Mouse (Mus musculus) spleen, postnatal 14 days (tissue): ENCODE measurements around the gene Gm20683.
"Not testable (repeated sequence)": the region's sequence is repeated elsewhere in the genome, so short reads cannot be mapped to it uniquely, and the experiment has no call there.

ENCODE experiments used
- DNase-seq, 2 experiments: peaks; one replicate each; pipeline ENCODE4 v3.0.0; 2021 to 2022; ENCODE audit warnings: low spot score in 2 of 2

Gene Gm20683

DNA sequence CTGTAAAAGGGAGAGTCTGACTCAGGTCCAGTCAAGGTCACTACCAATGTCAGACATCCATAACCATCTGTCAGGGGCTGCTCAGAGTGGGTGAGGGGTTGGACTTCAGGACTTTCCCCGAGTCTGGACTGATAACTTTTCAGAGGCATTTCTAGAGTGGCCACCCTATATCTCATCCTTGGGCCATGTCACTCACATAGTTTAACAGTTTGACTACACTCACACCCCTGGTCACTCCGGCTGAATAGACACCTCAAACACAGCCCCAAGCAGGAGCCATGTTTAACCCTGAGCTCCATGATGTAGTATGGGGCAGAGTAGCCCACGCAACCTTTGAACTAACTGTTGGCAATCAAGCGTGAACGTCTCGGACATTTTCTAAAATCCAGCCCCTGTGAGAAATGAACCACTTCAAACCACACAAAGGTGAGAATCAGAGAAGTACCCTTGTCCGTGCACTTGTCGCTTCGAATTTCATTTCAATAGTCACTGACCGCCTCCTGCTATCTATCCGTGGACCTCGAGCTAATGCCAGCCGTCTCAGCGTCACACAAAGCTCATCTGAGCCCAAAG is 32.7 kb upstream of the Gm20683 start:
- DNase-seq, result no peak

- DNase-seq, result no peak
These were observed 32.0 kb upstream of the Gm20683 start for GRCm38 (mm10) chr17:25873405-25874147.

DNA sequence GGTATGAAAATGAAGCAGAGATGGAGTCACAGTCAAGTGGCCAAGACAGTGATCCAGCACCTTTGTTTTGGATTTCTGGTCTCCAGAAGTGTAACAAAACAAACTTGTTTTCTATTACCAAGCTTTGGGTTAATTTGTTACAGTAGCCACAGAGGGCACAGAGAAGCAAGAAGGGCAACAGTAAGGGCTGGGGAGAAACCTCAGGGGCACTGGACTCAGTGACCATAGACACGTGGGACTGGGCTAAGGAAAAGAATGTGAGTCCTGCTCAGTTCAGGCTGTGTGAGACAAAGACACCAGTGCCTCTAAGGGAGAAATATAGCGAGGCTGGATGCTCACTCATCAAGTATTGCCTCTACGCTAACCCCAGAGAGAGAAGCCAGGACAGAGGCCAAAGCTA is 31.1 kb upstream of the Gm20683 start:
- no peak for DNase-seq

- DNase-seq, result not testable (repeated sequence)
These were observed 30.0 kb upstream of the Gm20683 start for GRCm38 (mm10) chr17:25871566-25871965.

GRCm38 (mm10) chr17:25869954-25870353 is 28.4 kb upstream of the Gm20683 start:
- DNase-seq, result no peak

DNA sequence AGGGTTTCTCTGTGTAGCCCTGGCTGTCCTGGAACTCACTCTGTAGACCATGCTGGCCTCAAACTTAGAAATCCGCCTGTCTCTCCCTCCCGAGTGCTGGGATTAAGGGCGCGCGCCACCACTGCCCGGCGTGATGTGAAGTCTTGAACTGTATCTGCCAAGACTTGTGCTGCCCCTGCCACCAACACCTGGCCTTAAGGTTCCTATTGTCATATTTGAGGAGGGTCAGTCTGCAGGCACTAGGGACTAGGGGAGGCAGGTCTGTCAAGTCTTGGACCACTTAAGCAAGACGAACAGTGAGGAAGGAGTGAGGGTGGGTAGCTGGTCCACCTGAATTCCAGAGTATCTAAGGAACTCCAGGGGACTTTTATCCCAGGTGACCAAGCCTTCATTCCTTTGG is 27.9 kb upstream of the Gm20683 start:
- no peak for DNase-seq

- peak; percentile 44 to 45 for DNase-seq
These were observed 27.1 kb upstream of the Gm20683 start, which contains the start of gene Mcrip2 for GRCm38 (mm10) chr17:25868601-25869191. Gene Mcrip2 (minus strand): TSS chr17:25868764.

DNA sequence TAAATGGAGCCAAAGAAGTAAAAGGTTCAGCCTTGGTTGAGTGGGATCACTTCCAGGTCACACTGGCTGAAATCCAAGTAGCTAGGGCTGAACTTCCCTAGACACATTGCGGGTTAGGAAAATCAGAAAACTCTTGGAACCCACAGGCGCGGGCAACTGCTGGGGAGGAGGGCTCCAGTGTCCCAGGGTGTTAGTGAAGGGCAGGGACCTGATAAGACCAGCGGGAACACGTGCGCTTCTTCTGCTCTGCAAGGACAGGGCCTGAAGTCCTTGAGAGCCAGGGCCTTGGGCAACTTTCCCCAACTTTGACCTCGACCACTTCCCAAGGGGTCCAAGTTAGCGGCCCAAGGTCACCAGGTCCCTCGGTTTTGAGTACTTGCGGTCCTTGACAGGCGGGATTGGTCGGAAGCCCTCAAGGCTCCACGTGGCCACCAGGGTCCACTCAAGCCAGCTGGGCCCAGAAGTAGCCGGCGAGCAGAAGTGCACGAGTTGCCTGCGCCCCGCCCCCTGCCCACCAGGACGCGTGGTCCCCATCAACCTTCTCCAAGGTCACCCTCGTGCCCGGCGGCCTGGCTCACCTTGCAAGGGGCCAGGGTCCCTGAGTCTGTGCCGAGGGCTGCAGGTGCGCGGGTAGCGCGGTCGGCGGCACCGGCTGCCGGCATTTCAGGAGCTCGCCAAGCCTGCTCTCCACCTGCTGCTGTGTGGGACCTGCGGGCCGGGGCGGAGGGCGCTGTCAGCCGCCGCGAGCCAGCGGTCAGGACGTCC is 26.5 kb upstream of the Gm20683 start:
- DNase-seq, result no peak

- DNase-seq, result no peak
These were observed 25.9 kb upstream of the Gm20683 start for GRCm38 (mm10) chr17:25867509-25867835.

- no peak for DNase-seq
These were observed 24.6 kb upstream of the Gm20683 start for GRCm38 (mm10) chr17:25866172-25866571.

GRCm38 (mm10) chr17:25865288-25865687 is 23.7 kb upstream of the Gm20683 start:
- DNase-seq, result no peak

DNA sequence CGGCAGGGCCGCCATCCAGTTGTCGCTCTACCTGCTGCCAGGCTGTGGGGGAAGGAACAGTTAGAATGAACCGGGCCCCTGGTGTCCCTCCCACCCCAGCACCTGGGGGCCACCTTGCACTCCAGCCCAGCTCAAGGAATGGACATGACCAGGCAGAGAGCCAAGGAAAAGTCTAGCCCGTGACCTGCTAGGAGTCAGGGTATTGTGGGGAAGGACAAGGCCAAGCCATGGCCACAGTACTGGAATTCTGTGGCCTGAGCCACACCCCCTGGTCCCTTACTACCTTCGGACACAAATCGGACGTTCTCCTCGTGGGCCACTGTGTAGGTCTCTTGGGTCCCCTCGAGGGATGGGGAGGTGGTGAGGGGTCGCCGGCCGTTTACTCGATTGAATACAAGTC is 22.7 kb upstream of the Gm20683 start:
- DNase-seq, result no peak

- DNase-seq, result no peak
These were observed 22.1 kb upstream of the Gm20683 start for GRCm38 (mm10) chr17:25863681-25864080.

DNA sequence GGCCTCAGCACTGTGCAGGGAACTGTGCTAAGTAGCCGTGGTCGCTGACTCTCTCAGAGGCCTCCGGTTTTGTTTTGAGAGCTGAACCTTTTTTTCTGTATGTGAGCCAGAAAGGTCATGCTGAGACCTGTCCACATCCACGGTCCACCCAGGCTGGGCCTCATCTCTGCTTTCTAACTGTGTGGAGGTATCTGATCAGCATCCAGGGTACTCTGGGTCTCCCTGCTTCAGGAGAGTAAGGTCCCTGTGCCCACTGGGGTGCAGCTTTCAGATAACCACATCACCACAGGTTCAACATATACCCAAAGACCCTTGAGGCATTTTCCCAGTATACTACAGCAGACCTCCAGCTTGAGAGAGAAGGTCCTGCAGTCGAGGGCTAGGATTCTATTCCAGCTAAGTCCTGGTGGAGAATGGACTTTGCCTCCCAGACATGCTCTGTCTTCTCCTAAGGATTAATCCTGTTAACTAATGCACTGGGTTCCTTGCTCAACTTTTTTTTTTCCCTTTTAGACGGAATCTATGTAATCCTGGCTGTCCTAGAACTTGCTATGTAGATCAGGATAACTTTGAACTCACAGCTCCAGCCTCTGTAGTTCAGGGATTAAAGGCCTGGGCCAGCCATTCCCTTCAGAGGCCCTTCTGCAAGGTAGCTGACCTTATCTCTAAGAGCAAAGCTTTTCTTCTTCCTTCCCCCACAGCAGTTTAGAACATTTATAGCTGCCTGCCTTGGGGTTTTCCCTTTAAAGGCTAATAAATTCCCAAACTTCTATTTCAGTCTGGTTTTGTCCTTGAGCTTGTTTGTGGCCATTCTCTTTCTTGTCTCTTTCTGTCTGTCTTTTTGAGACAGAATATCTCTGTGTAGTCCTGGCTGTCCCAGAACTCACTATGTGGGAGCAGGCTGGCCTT is 20.4 kb upstream of the Gm20683 start:
- DNase-seq, result no peak

GRCm38 (mm10) chr17:25860832-25861703 is 19.5 kb upstream of the Gm20683 start, which contains the start of gene Wdr90:
Gene Wdr90 (minus strand): TSS chr17:25861501.
- DNase-seq, result peak; percentile 75 to 86

- DNase-seq, result no peak
These were observed 18.7 kb upstream of the Gm20683 start for GRCm38 (mm10) chr17:25860229-25860628.

GRCm38 (mm10) chr17:25844396-25844901 is 2.9 kb upstream of the Gm20683 start, which contains the start of gene Rhot2:
Gene Rhot2 (minus strand): TSS chr17:25844851.
- peak; percentile 86 to 93 for DNase-seq

DNA sequence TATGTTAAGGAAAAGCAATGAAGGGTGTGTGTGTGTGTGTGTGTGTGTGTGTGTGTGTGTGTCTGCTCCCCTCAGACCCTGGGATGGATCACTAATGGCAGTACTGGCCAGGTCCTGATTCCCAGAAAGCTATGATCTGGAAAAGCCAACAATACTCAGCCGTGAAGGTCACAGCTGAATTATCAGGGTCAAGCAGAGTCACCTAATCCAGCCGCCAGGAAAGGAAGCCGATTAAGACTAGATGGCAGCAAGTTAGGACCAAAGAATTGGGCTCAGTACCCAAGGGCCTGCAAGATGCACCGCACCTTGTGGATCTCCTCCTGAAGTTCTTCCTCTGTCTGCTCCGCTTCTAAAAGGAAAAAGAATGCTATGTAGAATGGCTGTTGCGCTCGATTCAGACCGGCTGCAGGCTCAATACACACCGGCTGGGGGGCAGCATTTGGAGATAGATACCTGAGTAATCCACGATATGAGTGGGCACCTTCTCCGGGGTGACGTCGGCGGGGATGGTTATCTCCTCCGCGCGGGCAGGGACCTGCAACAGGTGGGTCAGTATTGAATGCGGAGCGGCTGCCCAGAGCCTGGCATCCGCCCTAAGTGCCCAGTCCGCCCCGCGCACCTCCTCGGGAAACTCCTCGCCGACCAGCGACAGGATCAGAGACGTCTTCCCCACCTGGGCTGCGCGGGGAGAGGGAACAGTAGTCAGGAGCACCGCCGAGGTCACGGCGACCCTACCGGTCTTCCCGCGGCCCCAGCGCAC is 2.3 kb upstream of the Gm20683 start:
- DNase-seq, result no peak

GRCm38 (mm10) chr17:25843122-25843521 is 1.6 kb upstream of the Gm20683 start:
- DNase-seq, result no peak
